In genomic region chr6:85511286-85512055, GRCm38 (mm10) we compare ENCODE assay signal across 8 mouse cellular contexts. TPM values are rescaled to one million over a fixed set of nuclear protein-coding genes. Genes with fewer than 3 reads are reported as not detected.
DNase-seq lines count a peak whose midpoint lies in the region; ATAC-seq lines count a peak whose summit lies in the region.

No protein-coding gene starts in this region.

- peaks cover 31% of the 10 kb centered on the region for H3K4me1 ChIP-seq in forebrain, embryonic 15.5 days
- peaks cover 32% of the 10 kb centered on the region for H3K4me1 ChIP-seq in hindbrain, embryonic 15.5 days (replicated peaks)
- peaks cover 18% of the 10 kb centered on the region for H3K4me1 ChIP-seq in limb, embryonic 11.5 days (ENCODE audit: control insufficient read depth, insufficient read depth, low read length)
- peaks cover 19% of the 10 kb centered on the region for H3K4me1 ChIP-seq in midbrain, embryonic 11.5 days (ENCODE audit: control insufficient read depth, insufficient read depth, low read length)
- H3K4me1 ChIP-seq in stomach, embryonic 15.5 days = peaks cover 27% of the 10 kb centered on the region

- no peak overlapping the region for H3K9ac ChIP-seq in forebrain, embryonic 15.5 days (replicated peaks)
- peak overlapping the region; percentile 5; the same call in 1 of the 2 replicates for H3K9ac ChIP-seq in hindbrain, embryonic 15.5 days
- H3K9ac ChIP-seq in limb, embryonic 11.5 days (ENCODE audit: low read length) = no peak overlapping the region
- no peak overlapping the region for H3K9ac ChIP-seq in midbrain, embryonic 11.5 days (ENCODE audit: low read length)
- H3K9ac ChIP-seq in stomach, embryonic 15.5 days = no peak overlapping the region

- no peak overlapping the region for H3K27ac ChIP-seq in forebrain, embryonic 15.5 days (replicated peaks)
- no peak overlapping the region for H3K27ac ChIP-seq in hindbrain, embryonic 15.5 days (replicated peaks)
- no peak overlapping the region for H3K27ac ChIP-seq in limb, embryonic 11.5 days (replicated peaks; ENCODE audit: low read depth, low read length)
- H3K27ac ChIP-seq in midbrain, embryonic 11.5 days (ENCODE audit: low read depth, low read length) = no peak overlapping the region
- no peak overlapping the region for H3K27ac ChIP-seq in stomach, embryonic 15.5 days

- no peaks in the 10 kb centered on the region for H3K36me3 ChIP-seq in forebrain, embryonic 15.5 days
- no peaks in the 10 kb centered on the region for H3K36me3 ChIP-seq in hindbrain, embryonic 15.5 days
- H3K36me3 ChIP-seq in limb, embryonic 11.5 days (ENCODE audit: control insufficient read depth, insufficient read depth, low read length) = no peaks in the 10 kb centered on the region
- H3K36me3 ChIP-seq in midbrain, embryonic 11.5 days (ENCODE audit: control insufficient read depth, insufficient read depth, low read length) = no peaks in the 10 kb centered on the region
- no peaks in the 10 kb centered on the region for H3K36me3 ChIP-seq in stomach, embryonic 15.5 days

- H3K4me2 ChIP-seq in forebrain, embryonic 15.5 days (replicated peaks) = peak overlapping the region; percentile 81
- peak overlapping the region; percentile 95 for H3K4me2 ChIP-seq in hindbrain, embryonic 15.5 days
- peak overlapping the region; percentile 43 for H3K4me2 ChIP-seq in limb, embryonic 11.5 days (ENCODE audit: low read depth, severe bottlenecking)
- H3K4me2 ChIP-seq in midbrain, embryonic 11.5 days = peak overlapping the region; percentile 49
- H3K4me2 ChIP-seq in stomach, embryonic 15.5 days = peak overlapping the region; percentile 89

- under 1% methylated on average over 88 of the region's 88 CpGs for WGBS in forebrain, embryonic 15.5 days
- WGBS in hindbrain, embryonic 15.5 days = under 1% methylated on average over 85 of the region's 88 CpGs
- WGBS in limb, embryonic 11.5 days = under 1% methylated on average over 85 of the region's 88 CpGs
- WGBS in midbrain, embryonic 11.5 days = under 1% methylated on average over 83 of the region's 88 CpGs
- WGBS in stomach, embryonic 15.5 days = under 1% methylated on average over 86 of the region's 88 CpGs

- peaks cover 72% of the 10 kb centered on the region for H3K27me3 ChIP-seq in forebrain, embryonic 15.5 days
- H3K27me3 ChIP-seq in hindbrain, embryonic 15.5 days = peaks cover 71% of the 10 kb centered on the region
- H3K27me3 ChIP-seq in limb, embryonic 11.5 days (ENCODE audit: control insufficient read depth, insufficient read depth, low read length) = peaks cover 58% of the 10 kb centered on the region
- peaks cover 50% of the 10 kb centered on the region for H3K27me3 ChIP-seq in midbrain, embryonic 11.5 days (ENCODE audit: control insufficient read depth, insufficient read depth, low read length)
- H3K27me3 ChIP-seq in stomach, embryonic 15.5 days (replicated peaks) = peaks cover 60% of the 10 kb centered on the region

- peak; percentile 45 for DNase-seq in ES-CJ7 (ENCODE audit: low read depth, low spot score)
- peak; percentile 84 for DNase-seq in adrenal gland, postnatal 14 days
- DNase-seq in limb, embryonic 11.5 days (ENCODE audit: low spot score) = peak; percentile 83
- peak; percentile 92 for DNase-seq in midbrain, embryonic 11.5 days (ENCODE audit: low spot score, missing footprints)
- no peak for DNase-seq in spleen, adult 12 weeks (ENCODE audit: low spot score)

- no peak for ATAC-seq in forebrain, embryonic 15.5 days (replicated peaks)
- ATAC-seq in hindbrain, embryonic 15.5 days (ENCODE audit: low FRiP score, low read depth) = no peak
- ATAC-seq in limb, embryonic 11.5 days (ENCODE audit: insufficient number of reproducible peaks, low FRiP score, low TSS enrichment, low read depth) = 0 out of 2 replicates have a peak, but pooled peaks have one; percentile 21
- peak; percentile 8; the same call in 1 of the 2 replicates for ATAC-seq in midbrain, embryonic 11.5 days (ENCODE audit: low FRiP score)
- ATAC-seq in stomach, embryonic 15.5 days (ENCODE audit: insufficient read depth, low FRiP score, low read depth) = no peak

- no peaks in the 10 kb centered on the region for H3K9me3 ChIP-seq in forebrain, embryonic 15.5 days
- H3K9me3 ChIP-seq in hindbrain, embryonic 15.5 days = no peaks in the 10 kb centered on the region
- no peaks in the 10 kb centered on the region for H3K9me3 ChIP-seq in limb, embryonic 11.5 days (ENCODE audit: control insufficient read depth, low read length)
- H3K9me3 ChIP-seq in midbrain, embryonic 11.5 days (ENCODE audit: control insufficient read depth, low read length) = no peaks in the 10 kb centered on the region
- H3K9me3 ChIP-seq in stomach, embryonic 15.5 days = no peaks in the 10 kb centered on the region

- peak overlapping the region; percentile 46 for H3K4me3 ChIP-seq in forebrain, embryonic 15.5 days
- H3K4me3 ChIP-seq in hindbrain, embryonic 15.5 days = peak overlapping the region; percentile 50
- peak overlapping the region; percentile 28 for H3K4me3 ChIP-seq in limb, embryonic 11.5 days (ENCODE audit: low read depth, low read length)
- H3K4me3 ChIP-seq in midbrain, embryonic 11.5 days (ENCODE audit: low read depth, low read length) = peak overlapping the region; percentile 36
- H3K4me3 ChIP-seq in stomach, embryonic 15.5 days (replicated peaks) = peak overlapping the region; percentile 48

RNA-seq across cellular contexts. Expression of gene Egr4, which starts 1.9 kb away (rescaled TPM):
- total RNA-seq in adrenal gland, postnatal 14 days (2021) = 0.26 TPM in 1 of 2 replicates, not detected in the other
- not detected in 2 replicates for polyA plus RNA-seq in forebrain, embryonic 15.5 days (2015; fragmentation: Nextera tagmentation; extraction: Ambion mirVana)
- polyA plus RNA-seq in hindbrain, embryonic 15.5 days (2015; fragmentation: Nextera tagmentation; extraction: Ambion mirVana) = 0.09 TPM in 1 of 2 replicates, not detected in the other
- polyA plus RNA-seq in limb, embryonic 11.5 days (2014; fragmentation: Nextera tagmentation; extraction: Ambion mirVana) = not detected in 2 replicates
- not detected in 2 replicates for polyA plus RNA-seq in midbrain, embryonic 11.5 days (2014; fragmentation: Nextera tagmentation; extraction: Ambion mirVana)
- polyA plus RNA-seq in stomach, embryonic 15.5 days (2015; fragmentation: Nextera tagmentation; extraction: Ambion mirVana) = not detected in 2 replicates

RNA-seq across cellular contexts. Expression of gene Fbxo41, which starts 8.7 kb away (rescaled TPM):
- 0.44 and 0.83 TPM in 2 replicates for total RNA-seq in adrenal gland, postnatal 14 days (2021)
- 7.2 and 7.4 TPM in 2 replicates for polyA plus RNA-seq in forebrain, embryonic 15.5 days (2015; fragmentation: Nextera tagmentation; extraction: Ambion mirVana)
- polyA plus RNA-seq in hindbrain, embryonic 15.5 days (2015; fragmentation: Nextera tagmentation; extraction: Ambion mirVana) = 10.2 and 10.4 TPM in 2 replicates
- polyA plus RNA-seq in limb, embryonic 11.5 days (2014; fragmentation: Nextera tagmentation; extraction: Ambion mirVana) = 1.5 and 1.7 TPM in 2 replicates
- polyA plus RNA-seq in midbrain, embryonic 11.5 days (2014; fragmentation: Nextera tagmentation; extraction: Ambion mirVana) = 0.79 and 1.1 TPM in 2 replicates
- 0.21 and 0.31 TPM in 2 replicates for polyA plus RNA-seq in stomach, embryonic 15.5 days (2015; fragmentation: Nextera tagmentation; extraction: Ambion mirVana)

RNA-seq across cellular contexts. Expression of gene Pradc1, which starts 59.7 kb away (rescaled TPM):
- 13.8 and 15.2 TPM in 2 replicates for total RNA-seq in adrenal gland, postnatal 14 days (2021)
- 28.7 and 29.7 TPM in 2 replicates for polyA plus RNA-seq in forebrain, embryonic 15.5 days (2015; fragmentation: Nextera tagmentation; extraction: Ambion mirVana)
- polyA plus RNA-seq in hindbrain, embryonic 15.5 days (2015; fragmentation: Nextera tagmentation; extraction: Ambion mirVana) = 31.1 and 32.0 TPM in 2 replicates
- polyA plus RNA-seq in limb, embryonic 11.5 days (2014; fragmentation: Nextera tagmentation; extraction: Ambion mirVana) = 19.6 and 20.9 TPM in 2 replicates
- polyA plus RNA-seq in midbrain, embryonic 11.5 days (2014; fragmentation: Nextera tagmentation; extraction: Ambion mirVana) = 24.6 and 29.4 TPM in 2 replicates
- polyA plus RNA-seq in stomach, embryonic 15.5 days (2015; fragmentation: Nextera tagmentation; extraction: Ambion mirVana) = 38.4 and 41.4 TPM in 2 replicates

Comparison
In these comparisons a context has a peak if more than half of its experiments do, and no peak if none do; other contexts are left out.
1. ATAC-seq: peak in limb, embryonic 11.5 days (single experiment) and midbrain, embryonic 11.5 days (single experiment); none in forebrain, embryonic 15.5 days (single experiment), hindbrain, embryonic 15.5 days (single experiment) and stomach, embryonic 15.5 days (single experiment).
2. H3K4me2 ChIP-seq: peak in every context shown above with its lines; median percentile 95 in hindbrain, embryonic 15.5 days; 89 in stomach, embryonic 15.5 days; 81 in forebrain, embryonic 15.5 days; 49 in midbrain, embryonic 11.5 days; 43 in limb, embryonic 11.5 days.
3. Peak in every context shown above with its lines, with median percentiles within 50 percentile points of each other: H3K4me3 ChIP-seq.